Mouse (Mus musculus): ENCODE results near the gene Olfr10. TPM values are rescaled to one million over a fixed set of nuclear protein-coding genes. Genes with fewer than 3 reads are reported as not detected.

The Olfr10 gene
- total and polyA plus RNA-seq, 3 experiments = not detected

DNA sequence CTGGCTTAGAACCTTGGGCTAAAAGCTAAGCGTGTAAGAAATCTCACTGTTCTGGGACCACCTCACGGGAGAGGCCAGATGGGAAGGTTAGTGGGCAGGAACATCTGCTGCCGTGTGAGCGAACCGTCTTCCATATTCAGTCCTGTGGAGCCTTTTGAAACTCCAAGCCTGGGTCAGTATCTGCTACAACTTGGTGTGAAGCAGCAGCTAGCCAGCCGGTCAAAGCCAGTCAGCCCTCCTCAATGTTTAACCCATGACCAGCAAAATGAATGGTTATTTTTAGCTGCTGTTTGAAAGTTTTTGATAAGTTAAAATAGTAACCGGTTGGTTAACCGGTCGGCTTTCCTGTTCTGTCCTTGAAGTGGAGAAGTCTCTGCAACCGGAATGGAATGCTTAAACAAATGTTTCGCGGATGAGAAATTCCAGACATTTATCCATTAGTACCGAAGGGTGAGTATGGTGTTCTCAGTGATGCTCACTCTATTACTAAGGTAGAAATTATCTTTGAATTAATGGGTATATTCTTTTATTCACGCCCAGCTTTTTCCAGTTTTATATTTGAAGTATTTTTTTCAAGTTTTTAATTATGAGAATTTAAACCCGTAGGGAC is 36.5 kb upstream of the Olfr10 start:
- Histone ChIP-seq H3K9me3 (replicated peaks; ENCODE audit: low read length) (no peaks in the 10 kb centered on the region), H3K79me2 (replicated peaks; ENCODE audit: control insufficient read depth, extremely low read depth, insufficient read depth, poor library complexity, severe bottlenecking) (no peaks in the 10 kb centered on the region), H3K27me3 (replicated peaks) (no peaks in the 10 kb centered on the region), H3K4me3 (replicated peaks in 1 of 3; ENCODE audit: low read depth in 2 of 3, low read length in 2 of 3, poor library complexity in 1 of 3) (no peak overlapping the region), H3K9ac (ENCODE audit: insufficient read depth, low read depth) (no peak overlapping the region), H3K27ac (ENCODE audit: insufficient read depth, low read depth) (no peak overlapping the region), H3K4me2 (ENCODE audit: insufficient read depth, low read depth, poor library complexity, severe bottlenecking) (no peak overlapping the region), H3K4me1 (ENCODE audit: control insufficient read depth in 1 of 2, insufficient read depth in 2 of 2) (peaks cover 0 to 3% of the 10 kb centered on the region in 2 experiments; a peak in 2 of 4 replicates), H3K36me3 (replicated peaks in 1 of 2; ENCODE audit: control insufficient read depth in 1 of 2, insufficient read depth in 1 of 2, low read length in 1 of 2) (peaks cover 26 to 42% of the 10 kb centered on the region in 2 experiments)
- TF ChIP-seq ZKSCAN1 (IDR thresholded peaks at IDR 0.05; ENCODE audit: borderline replicate concordance, low read depth, low read length) = no peak
- no peak for TF ChIP-seq USF1 (IDR thresholded peaks at IDR 0.05; ENCODE audit: low read depth, low read length)
- no peak for TF ChIP-seq MAFK (IDR thresholded peaks at IDR 0.05; ENCODE audit: insufficient replicate concordance, low read length)
- TF ChIP-seq MEF2A (IDR thresholded peaks at IDR 0.05; ENCODE audit: borderline replicate concordance, low read depth, low read length) = no peak
- TF ChIP-seq SIN3A (IDR thresholded peaks at IDR 0.05; ENCODE audit: low read length) = no peak
- TF ChIP-seq UBTF (IDR thresholded peaks at IDR 0.05; ENCODE audit: low read depth, low read length) = no peak
- no peak for TF ChIP-seq POLR2A (IDR thresholded peaks at IDR 0.05; ENCODE audit: low read depth, low read length)
- no peak for TF ChIP-seq ELF1 (IDR thresholded peaks at IDR 0.05; ENCODE audit: low read depth, low read length)
- TF ChIP-seq MAZ (IDR thresholded peaks at IDR 0.05; ENCODE audit: low read depth, low read length) = no peak
- no peak for TF ChIP-seq KAT2A (IDR thresholded peaks at IDR 0.05; ENCODE audit: insufficient replicate concordance, low read length)
- no peak for TF ChIP-seq CHD1 (IDR thresholded peaks at IDR 0.05; ENCODE audit: low read depth, low read length)
- no peak for TF ChIP-seq JUN (IDR thresholded peaks at IDR 0.05; ENCODE audit: insufficient read depth, low read depth, low read length)
- dilution Hi-C loops (cut with MboI; ENCODE audit: extremely low pct_ligation_motif_present, extremely low pct_unique_long_range_greater_than_20kb, low sequenced_read_pairs) (no loop called here), in situ Hi-C loops (cut with MboI; ENCODE audit: low pct_ligation_motif_present, low pct_unique_long_range_greater_than_20kb, low sequenced_read_pairs) (loop anchor here (10.0 to 25.0 kb wide), 2 partner anchors 156 to 483 kb away; partner anchors contain the start of gene Olfr1396)
- DNase-seq (ENCODE audit: extremely low read depth) = no peak

DNA sequence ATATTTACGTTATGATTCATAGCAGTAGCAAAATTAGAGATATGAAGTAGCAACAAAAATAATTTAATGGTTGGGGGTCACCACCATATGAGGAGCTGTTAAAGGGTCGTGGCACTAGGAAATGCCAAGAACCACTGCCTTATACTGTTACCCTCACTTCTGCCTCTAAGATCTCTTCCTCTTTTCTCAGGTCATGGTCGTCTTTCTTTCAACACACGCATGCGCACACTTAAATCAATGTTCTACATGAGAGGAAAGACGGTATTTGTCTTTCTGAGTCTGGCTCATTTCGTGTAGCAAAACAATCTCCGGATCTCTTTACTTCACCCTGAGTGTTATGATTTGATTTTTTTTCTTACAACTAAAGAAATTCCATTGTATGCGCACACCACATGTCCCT is 34.8 kb upstream of the Olfr10 start:
- peaks cover 0 to 3% of the 10 kb centered on the region in 2 experiments; a peak in 2 of 4 replicates for H3K4me1 ChIP-seq (ENCODE audit: control insufficient read depth in 1 of 2, insufficient read depth in 2 of 2)
- H3K79me2 ChIP-seq (replicated peaks; ENCODE audit: control insufficient read depth, extremely low read depth, insufficient read depth, poor library complexity, severe bottlenecking) = no peaks in the 10 kb centered on the region
- no peak overlapping the region for H3K4me2 ChIP-seq (ENCODE audit: insufficient read depth, low read depth, poor library complexity, severe bottlenecking)
- H3K27me3 ChIP-seq (replicated peaks) = no peaks in the 10 kb centered on the region
- dilution Hi-C loops (cut with MboI; ENCODE audit: extremely low pct_ligation_motif_present, extremely low pct_unique_long_range_greater_than_20kb, low sequenced_read_pairs) (no loop called here), in situ Hi-C loops (cut with MboI; ENCODE audit: low pct_ligation_motif_present, low pct_unique_long_range_greater_than_20kb, low sequenced_read_pairs) (loop anchor here (10.0 to 25.0 kb wide), 2 partner anchors 157 to 485 kb away; partner anchors contain the start of gene Olfr1396)
- DNase-seq (ENCODE audit: extremely low read depth) = no peak
- TF ChIP-seq ZNF384 (IDR thresholded peaks at IDR 0.05; ENCODE audit: low read depth, low read length) = no peak
- no peak for TF ChIP-seq SMC3 (IDR thresholded peaks at IDR 0.05; ENCODE audit: low read depth, low read length)
- TF ChIP-seq ZKSCAN1 (IDR thresholded peaks at IDR 0.05; ENCODE audit: borderline replicate concordance, low read depth, low read length) = no peak
- no peak for TF ChIP-seq CHD2 (IDR thresholded peaks at IDR 0.05; ENCODE audit: low read length)
- TF ChIP-seq GABPA (IDR thresholded peaks at IDR 0.05; ENCODE audit: insufficient replicate concordance, low read depth, low read length) = no peak
- TF ChIP-seq MYC (IDR thresholded peaks at IDR 0.05; ENCODE audit: low read depth, low read length) = no peak
- TF ChIP-seq IRF4 (IDR thresholded peaks at IDR 0.05; ENCODE audit: low read depth, low read length) = no peak
- no peak for TF ChIP-seq USF1 (IDR thresholded peaks at IDR 0.05; ENCODE audit: low read depth, low read length)
- no peak for TF ChIP-seq JUN (IDR thresholded peaks at IDR 0.05; ENCODE audit: insufficient read depth, low read depth, low read length)
- TF ChIP-seq BHLHE40 (IDR thresholded peaks at IDR 0.05; ENCODE audit: low read depth, low read length) = no peak
- no peak for TF ChIP-seq MAZ (IDR thresholded peaks at IDR 0.05; ENCODE audit: low read depth, low read length)
- no peak for TF ChIP-seq JUND (conservative IDR thresholded peaks at IDR 0.05; ENCODE audit: low read depth, low read length)
- TF ChIP-seq USF2 (conservative IDR thresholded peaks at IDR 0.05; ENCODE audit: low read depth, low read length) = no peak
- H3K9ac ChIP-seq (ENCODE audit: insufficient read depth, low read depth) = no peak overlapping the region
- H3K27ac ChIP-seq (ENCODE audit: insufficient read depth, low read depth) = no peak overlapping the region
- peaks cover 12 to 26% of the 10 kb centered on the region in 2 experiments for H3K36me3 ChIP-seq (replicated peaks in 1 of 2; ENCODE audit: control insufficient read depth in 1 of 2, insufficient read depth in 1 of 2, low read length in 1 of 2)
- H3K4me3 ChIP-seq (replicated peaks in 1 of 3; ENCODE audit: low read depth in 2 of 3, low read length in 2 of 3, poor library complexity in 1 of 3) = no peak overlapping the region
- no peaks in the 10 kb centered on the region for H3K9me3 ChIP-seq (replicated peaks; ENCODE audit: low read length)
